Mouse (Mus musculus) kidney, embryonic 16.5 days (tissue): ENCODE results near the gene Jsrp1. TPM values are rescaled to one million over a fixed set of nuclear protein-coding genes. Genes with fewer than 3 reads are reported as not detected.
A peak's percentile ranks its signal among the peaks of the same experiment; 100 is the strongest.

Experiments
- ATAC-seq: fragments of 200-750 bp; cut with Nextera tagmentation; 2 replicates; pipeline ENCODE4 v1.8.0; 2017; ENCODE audit warnings: moderate TSS enrichment; ENCODE audit not compliant: low FRiP score, low TSS enrichment
- H3K27ac ChIP-seq: fragments of 300-500 bp; sonication (generic); 2 replicates; pipeline ENCODE4 v1.5.1; 2014; ENCODE audit warnings: low read length
- H3K27me3 ChIP-seq: fragments of 300-500 bp; sonication (generic); 2 replicates; pipeline ENCODE4 v1.6.1; 2014; ENCODE audit warnings: low read length, control low read depth, mixed read lengths; ENCODE audit not compliant: insufficient read depth
- H3K36me3 ChIP-seq: fragments of 300-500 bp; sonication (generic); 2 replicates; pipeline ENCODE4 v1.6.1; 2014; ENCODE audit warnings: low read length, control low read depth, mixed read lengths; ENCODE audit not compliant: insufficient read depth
- H3K4me1 ChIP-seq: fragments of 300-500 bp; sonication (generic); 2 replicates; pipeline ENCODE4 v1.6.1; 2014; ENCODE audit warnings: low read length, control low read depth, mixed read lengths; ENCODE audit not compliant: insufficient read depth
- H3K4me2 ChIP-seq: fragments of 300-500 bp; sonication (generic); replicated peaks from 2 replicates; pipeline ENCODE4 v1.6.1; 2014; ENCODE audit warnings: low read depth, low read length
- H3K4me3 ChIP-seq: fragments of 300-500 bp; sonication (generic); 2 replicates; pipeline ENCODE4 v1.5.1; 2014; ENCODE audit warnings: mild to moderate bottlenecking, low read length
- H3K9ac ChIP-seq: fragments of 300-500 bp; sonication (generic); replicated peaks from 2 replicates; pipeline ENCODE4 v1.6.1; 2014; ENCODE audit warnings: low read length
- H3K9me3 ChIP-seq: fragments of 300-500 bp; sonication (generic); 2 replicates; pipeline ENCODE4 v1.6.1; 2016; ENCODE audit warnings: low read length, control low read depth
- WGBS: fragments of 180-500 bp; shearing (Covaris S2); extraction: QIAGEN DNeasy Blood & Tissue Kit; methylation state at CpG from one replicate; pipeline ENCODE4 v1.1.7; 2014; 5-methylcytosine and 5-hydroxymethylcytosine counted together
- polyA plus RNA-seq: library from polyadenylated mRNA; unstranded; fragments of >200 nt; fragmentation: Nextera tagmentation; extraction: Ambion mirVana; gene quantifications from 2 replicates; pipeline ENCODE4 v1.2.1, GENCODE M21; 2015

Gene Jsrp1
- 4.5 and 4.6 TPM in 2 replicates for polyA plus RNA-seq

- H3K4me1 ChIP-seq = peaks cover 24% of the 10 kb centered on the region
- WGBS = 79% methylated on average over 4 of the region's 4 CpGs
- peak within 1 kb of the TSS; percentile 15; the same call in 1 of the 2 replicates for H3K9ac ChIP-seq
- ATAC-seq = no peak
- H3K9me3 ChIP-seq = no peaks in the 10 kb centered on the region
- no peak within 1 kb of the TSS for H3K4me3 ChIP-seq
- no peaks in the 10 kb centered on the region for H3K36me3 ChIP-seq
- H3K27me3 ChIP-seq = peaks cover 2% of the 10 kb centered on the region
- no peak within 1 kb of the TSS for H3K27ac ChIP-seq
- H3K4me2 ChIP-seq = no peak within 1 kb of the TSS
Measured at GRCm38 (mm10) chr10:80813366-80813765, at the start of gene Jsrp1. Jsrp1 (minus strand) TSS chr10:80813498.

- no peak overlapping the region for H3K27ac ChIP-seq
- H3K4me3 ChIP-seq = no peak overlapping the region
- ATAC-seq = no peak
- no peaks in the 10 kb centered on the region for H3K4me1 ChIP-seq
- no peak overlapping the region for H3K9ac ChIP-seq
- peaks cover 34% of the 10 kb centered on the region for H3K36me3 ChIP-seq
- no peak overlapping the region for H3K4me2 ChIP-seq
- no peaks in the 10 kb centered on the region for H3K27me3 ChIP-seq
- no peaks in the 10 kb centered on the region for H3K9me3 ChIP-seq
- WGBS = 91% methylated on average over 5 of the region's 5 CpGs
Measured at GRCm38 (mm10) chr10:80862305-80862704, 49.0 kb upstream of the Jsrp1 start.

GRCm38 (mm10) chr10:80858350-80858935, 45.1 kb upstream of the Jsrp1 start:
- Histone ChIP-seq H3K4me3 (no peak overlapping the region), H3K9me3 (no peaks in the 10 kb centered on the region), H3K9ac (no peak overlapping the region), H3K4me1 (peaks cover 22% of the 10 kb centered on the region), H3K27me3 (no peaks in the 10 kb centered on the region), H3K4me2 (no peak overlapping the region), H3K27ac (no peak overlapping the region), H3K36me3 (peaks cover 10% of the 10 kb centered on the region; the same call in 1 of the 2 replicates)
- no peak for ATAC-seq
- WGBS = 71% methylated on average over 7 of the region's 7 CpGs

- Histone ChIP-seq H3K4me2 (no peak overlapping the region), H3K4me3 (no peak overlapping the region), H3K9me3 (no peaks in the 10 kb centered on the region), H3K27ac (no peak overlapping the region), H3K4me1 (peaks cover 22% of the 10 kb centered on the region), H3K9ac (peak overlapping the region; percentile 32; the same call in 1 of the 2 replicates), H3K27me3 (no peaks in the 10 kb centered on the region), H3K36me3 (peaks cover 8% of the 10 kb centered on the region; the same call in 1 of the 2 replicates)
- 73% methylated on average over 3 of the region's 3 CpGs for WGBS
- ATAC-seq = no peak
Measured at GRCm38 (mm10) chr10:80857848-80858247, 44.5 kb upstream of the Jsrp1 start.

- no peak overlapping the region for H3K27ac ChIP-seq
- peak overlapping the region; percentile 32; the same call in 1 of the 2 replicates for H3K9ac ChIP-seq
- ATAC-seq = no peak
- peaks cover 22% of the 10 kb centered on the region for H3K4me1 ChIP-seq
- no peak overlapping the region for H3K4me2 ChIP-seq
- H3K36me3 ChIP-seq = peaks cover 9% of the 10 kb centered on the region; the same call in 1 of the 2 replicates
- H3K9me3 ChIP-seq = no peaks in the 10 kb centered on the region
- 67% methylated on average over 8 of the region's 8 CpGs for WGBS
- H3K4me3 ChIP-seq = no peak overlapping the region
- no peaks in the 10 kb centered on the region for H3K27me3 ChIP-seq
Measured at GRCm38 (mm10) chr10:80857386-80857785, 44.1 kb upstream of the Jsrp1 start.

GRCm38 (mm10) chr10:80856908-80857307, 43.6 kb upstream of the Jsrp1 start:
- no peak overlapping the region for H3K4me3 ChIP-seq
- peaks cover 22% of the 10 kb centered on the region for H3K4me1 ChIP-seq
- no peaks in the 10 kb centered on the region for H3K27me3 ChIP-seq
- H3K4me2 ChIP-seq = no peak overlapping the region
- H3K27ac ChIP-seq = no peak overlapping the region
- ATAC-seq = no peak
- peaks cover 13% of the 10 kb centered on the region; the same call in 1 of the 2 replicates for H3K36me3 ChIP-seq
- 83% methylated on average over 5 of the region's 5 CpGs for WGBS
- no peaks in the 10 kb centered on the region for H3K9me3 ChIP-seq
- H3K9ac ChIP-seq = no peak overlapping the region; the same call in 1 of the 2 replicates

GRCm38 (mm10) chr10:80856267-80856666, 43.0 kb upstream of the Jsrp1 start:
- Histone ChIP-seq H3K9me3 (no peaks in the 10 kb centered on the region), H3K4me3 (no peak overlapping the region; the same call in 1 of the 2 replicates), H3K4me1 (peaks cover 22% of the 10 kb centered on the region), H3K9ac (peak overlapping the region; percentile 94; the same call in 1 of the 2 replicates), H3K27me3 (no peaks in the 10 kb centered on the region), H3K36me3 (peaks cover 17% of the 10 kb centered on the region; the same call in 1 of the 2 replicates), H3K27ac (no peak overlapping the region), H3K4me2 (peak overlapping the region; percentile 99)
- 59% methylated on average over 3 of the region's 3 CpGs for WGBS
- no peak for ATAC-seq

GRCm38 (mm10) chr10:80855749-80856073, 42.4 kb upstream of the Jsrp1 start:
- Histone ChIP-seq H3K36me3 (peaks cover 21% of the 10 kb centered on the region; the same call in 1 of the 2 replicates), H3K9ac (peak overlapping the region; percentile 94), H3K27ac (no peak overlapping the region), H3K27me3 (no peaks in the 10 kb centered on the region), H3K9me3 (no peaks in the 10 kb centered on the region), H3K4me2 (peak overlapping the region; percentile 99), H3K4me1 (peaks cover 22% of the 10 kb centered on the region), H3K4me3 (peak overlapping the region; percentile 76)
- 0 out of 2 replicates have a peak, but pooled peaks have one; percentile 7 for ATAC-seq
- WGBS = 22% methylated on average over 11 of the region's 11 CpGs

- Histone ChIP-seq H3K27me3 (no peaks in the 10 kb centered on the region), H3K9me3 (no peaks in the 10 kb centered on the region), H3K4me1 (peaks cover 22% of the 10 kb centered on the region), H3K36me3 (peaks cover 21% of the 10 kb centered on the region; the same call in 1 of the 2 replicates), H3K27ac (peak within 1 kb of the TSS; percentile 34; the same call in 1 of the 2 replicates), H3K9ac (peak within 1 kb of the TSS; percentile 94), H3K4me2 (peak within 1 kb of the TSS; percentile 99), H3K4me3 (peak within 1 kb of the TSS; percentile 76)
- peak; percentile 84 for ATAC-seq
- WGBS = under 1% methylated on average over 81 of the region's 81 CpGs
Measured at GRCm38 (mm10) chr10:80854913-80855748, 41.8 kb upstream of the Jsrp1 start, which contains the start of the genes Lsm7 and Sppl2b. Lsm7 (minus strand) TSS chr10:80855209. Sppl2b (plus strand) TSS chr10:80855275.
